Mouse (Mus musculus) G1E-ER4 (cell line): ENCODE results near the gene Ppara. TPM values are rescaled to one million over a fixed set of nuclear protein-coding genes. Genes with fewer than 3 reads are reported as not detected.

ENCODE experiments used
- GATA1 ChIP-seq: IDR thresholded peaks from one replicate; pipeline ENCODE4 v1.8.0; 2012; ENCODE audit warnings: low read length, inconsistent platforms
- polyA plus RNA-seq: library from polyadenylated mRNA; stranded (reverse); fragments of >175 nt; gene quantifications from 2 replicates; pipeline ENCODE4 v1.2.3, GENCODE M21; 2012

Ppara gene
- polyA plus RNA-seq, 1 experiment: not detected

- no peak for TF ChIP-seq GATA1
These were observed 21.8 kb downstream of the Ppara start for GRCm38 (mm10) chr15:85756611-85757010.

GRCm38 (mm10) chr15:85757768-85758167 is 23.0 kb downstream of the Ppara start:
- no peak for TF ChIP-seq GATA1

- TF ChIP-seq GATA1: no peak
These were observed 28.0 kb downstream of the Ppara start for GRCm38 (mm10) chr15:85762761-85763160.

- TF ChIP-seq GATA1: no peak
These were observed 30.2 kb downstream of the Ppara start for GRCm38 (mm10) chr15:85765022-85765421.

- no peak for TF ChIP-seq GATA1
These were observed 31.9 kb downstream of the Ppara start for GRCm38 (mm10) chr15:85766677-85767076.

GRCm38 (mm10) chr15:85768991-85769390 is 34.2 kb downstream of the Ppara start:
- TF ChIP-seq GATA1: no peak

GRCm38 (mm10) chr15:85771306-85772121 is 36.7 kb downstream of the Ppara start:
- TF ChIP-seq GATA1: no peak

GRCm38 (mm10) chr15:85772146-85772740 is 37.5 kb downstream of the Ppara start:
- no peak for TF ChIP-seq GATA1

- TF ChIP-seq GATA1: no peak
These were observed 39.6 kb downstream of the Ppara start for GRCm38 (mm10) chr15:85774419-85774818.

- no peak for TF ChIP-seq GATA1
These were observed 40.2 kb downstream of the Ppara start for GRCm38 (mm10) chr15:85775001-85775400.

GRCm38 (mm10) chr15:85776241-85776640 is 41.5 kb downstream of the Ppara start:
- no peak for TF ChIP-seq GATA1

GRCm38 (mm10) chr15:85776771-85777170 is 42.0 kb downstream of the Ppara start:
- no peak for TF ChIP-seq GATA1

GRCm38 (mm10) chr15:85783146-85783545 is 48.4 kb downstream of the Ppara start:
- no peak for TF ChIP-seq GATA1

GRCm38 (mm10) chr15:85784341-85784740 is 49.6 kb downstream of the Ppara start:
- no peak for TF ChIP-seq GATA1

- TF ChIP-seq GATA1: no peak
These were observed 51.9 kb downstream of the Ppara start for GRCm38 (mm10) chr15:85786711-85787110.

- TF ChIP-seq GATA1: no peak
These were observed 52.7 kb downstream of the Ppara start for GRCm38 (mm10) chr15:85787482-85787881.

- TF ChIP-seq GATA1: no peak
These were observed 53.3 kb downstream of the Ppara start for GRCm38 (mm10) chr15:85788051-85788450.
